Mouse (Mus musculus): ENCODE data around the gene Cd79a.

GRCm38 (mm10) chr7:24919728-24920127, 22.5 kb downstream of the Cd79a start:
- TF ChIP-seq CTCF (IDR thresholded peaks at IDR 0.05; ENCODE audit: low read depth) = no peak
- no peak for TF ChIP-seq EP300 (IDR thresholded peaks at IDR 0.05; ENCODE audit: low read depth)
